Mouse (Mus musculus): ENCODE data around the gene Vmn2r90. TPM values are rescaled to one million over a fixed set of nuclear protein-coding genes. Genes with fewer than 3 reads are reported as not detected.

The Vmn2r90 gene
- polyA plus RNA-seq, 1 experiment from 2014 or later: not detected

- peak; percentile 7 for DNase-seq (ENCODE audit: low spot score)
Observed at GRCm38 (mm10) chr17:17766481-17766880, 62.9 kb downstream of the Vmn2r90 start.

More at GRCm38 (mm10) chr17:17766481-17766880, 62.9 kb downstream of the Vmn2r90 start:
- 8% methylated on average over 3 of the region's 3 CpGs for WGBS
- Histone ChIP-seq H3K4me3 (no peak overlapping the region), H3K27ac (no peak overlapping the region), H3K9me3 (no peaks in the 10 kb centered on the region), H3K4me1 (replicated peaks) (no peaks in the 10 kb centered on the region), H3K27me3 (ENCODE audit: insufficient read depth, poor library complexity, severe bottlenecking) (no peaks in the 10 kb centered on the region), H3K36me3 (no peaks in the 10 kb centered on the region)

Other genes with a start within 250 kb of the Vmn2r90 start
- gene Lnpep, start 78.7 kb upstream of the Vmn2r90 start, polyA plus RNA-seq (2016; fragmentation: Nextera tagmentation; extraction: Ambion mirVana): 6.2 and 7.2 TPM in 2 replicates
- 43.9 and 44.2 TPM in 2 replicates for gene Spaca6, start 123.4 kb downstream of the Vmn2r90 start, polyA plus RNA-seq (2016; fragmentation: Nextera tagmentation; extraction: Ambion mirVana)
- gene Has1, start 151.5 kb downstream of the Vmn2r90 start, polyA plus RNA-seq (2016; fragmentation: Nextera tagmentation; extraction: Ambion mirVana): 0.63 and 1.2 TPM in 2 replicates
- not detected in 2 replicates for gene Fpr1, start 180.2 kb downstream of the Vmn2r90 start, polyA plus RNA-seq (2016; fragmentation: Nextera tagmentation; extraction: Ambion mirVana)
- not detected in 2 replicates for gene Fpr2, start 184.1 kb downstream of the Vmn2r90 start, polyA plus RNA-seq (2016; fragmentation: Nextera tagmentation; extraction: Ambion mirVana)
- not detected in 2 replicates for gene Fpr3, start 184.1 kb downstream of the Vmn2r90 start, polyA plus RNA-seq (2016; fragmentation: Nextera tagmentation; extraction: Ambion mirVana)